Mouse (Mus musculus): ENCODE data around the gene Krt10.

DNA sequence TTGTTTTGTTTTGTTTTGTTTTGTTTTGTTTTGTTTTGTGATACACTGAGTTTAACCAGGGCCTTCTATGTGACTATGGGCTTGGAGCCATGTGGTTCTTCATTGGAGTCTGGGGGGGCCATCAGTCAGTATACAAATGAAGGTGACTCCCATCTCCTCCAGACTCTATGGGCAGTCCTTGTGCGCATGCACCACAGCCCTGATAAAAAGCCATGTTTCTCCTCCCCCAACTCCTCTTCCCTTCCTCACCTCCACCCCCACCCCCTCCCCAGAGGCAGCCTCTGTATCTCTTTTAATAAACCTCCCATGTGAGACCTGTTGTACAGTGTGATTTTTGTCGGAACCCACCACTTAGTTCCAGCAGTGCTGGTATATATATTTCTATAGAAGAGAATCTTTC, 7.5 kb upstream of the Krt10 start:
- TF ChIP-seq CTCF (IDR thresholded peaks at IDR 0.05 in 2 of 3, conservative IDR thresholded peaks at IDR 0.05 in 1 of 3; ENCODE audit: control insufficient read depth in 1 of 3, insufficient read depth in 1 of 3, low read depth in 2 of 3, low read length in 3 of 3, poor library complexity in 1 of 3, severe bottlenecking in 1 of 3) (no peak), MAFK (IDR thresholded peaks at IDR 0.05; ENCODE audit: borderline replicate concordance, low read depth, low read length) (no peak), BHLHE40 (IDR thresholded peaks at IDR 0.05; ENCODE audit: borderline replicate concordance, low read depth, low read length) (no peak), MXI1 (IDR thresholded peaks at IDR 0.05; ENCODE audit: low read depth, low read length) (no peak), CHD1 (IDR thresholded peaks at IDR 0.05; ENCODE audit: low read depth, low read length) (no peak), ZNF384 (IDR thresholded peaks at IDR 0.05; ENCODE audit: low read depth, low read length) (no peak), POLR2A (IDR thresholded peaks at IDR 0.05; ENCODE audit: control insufficient read depth in 1 of 2, insufficient read depth in 1 of 2, low read depth in 1 of 2, low read length in 2 of 2, poor library complexity in 1 of 2) (no peak; a peak in 1 of 4 replicates), E2F4 (IDR thresholded peaks at IDR 0.05; ENCODE audit: borderline replicate concordance, low read depth, low read length) (no peak), TAL1 (IDR thresholded peaks at IDR 0.05; ENCODE audit: low read length) (no peak), EP300 (IDR thresholded peaks at IDR 0.05; ENCODE audit: low read depth in 1 of 2, low read length in 2 of 2) (no peak), RCOR1 (IDR thresholded peaks at IDR 0.05; ENCODE audit: low read depth, low read length) (no peak), MYC (IDR thresholded peaks at IDR 0.05; ENCODE audit: low read depth, low read length) (no peak), CHD2 (IDR thresholded peaks at IDR 0.05; ENCODE audit: low read length) (no peak), MYB (IDR thresholded peaks at IDR 0.05; ENCODE audit: low read depth, low read length) (no peak)

Data from MEL (cell line).